Mouse (Mus musculus) stomach, embryonic 16.5 days (tissue): ENCODE data around the gene Ptgfrn. TPM values are rescaled to one million over a fixed set of nuclear protein-coding genes. Genes with fewer than 3 reads are reported as not detected.
A peak's percentile ranks its signal among the peaks of the same experiment; 100 is the strongest.

Experiments used
- ATAC-seq: fragments of 200-750 bp; cut with Nextera tagmentation; 2 replicates; pipeline ENCODE4 v1.8.0; 2017; ENCODE audit warnings: moderate number of reproducible peaks, moderate TSS enrichment; ENCODE audit not compliant: insufficient read depth, low FRiP score
- H3K27ac ChIP-seq: fragments of 300-500 bp; sonication (generic); 2 replicates; pipeline ENCODE4 v1.5.1; 2014; ENCODE audit warnings: low read length
- H3K27me3 ChIP-seq: fragments of 300-500 bp; sonication (generic); 2 replicates; pipeline ENCODE4 v1.6.1; 2014; ENCODE audit warnings: low read length, control low read depth, mixed read lengths; ENCODE audit not compliant: control insufficient read depth, insufficient read depth
- H3K36me3 ChIP-seq: fragments of 300-500 bp; sonication (generic); 2 replicates; pipeline ENCODE4 v1.6.1; 2014; ENCODE audit warnings: low read length; ENCODE audit not compliant: control insufficient read depth, insufficient read depth
- H3K4me1 ChIP-seq: fragments of 300-500 bp; sonication (generic); 2 replicates; pipeline ENCODE4 v1.6.1; 2014; ENCODE audit warnings: low read length, control low read depth, mixed read lengths; ENCODE audit not compliant: control insufficient read depth, insufficient read depth
- H3K4me2 ChIP-seq: fragments of 300-500 bp; sonication (generic); 2 replicates; pipeline ENCODE4 v1.6.1; 2014; ENCODE audit warnings: low read depth, low read length, mixed read lengths
- H3K4me3 ChIP-seq: fragments of 300-500 bp; sonication (generic); replicated peaks from 2 replicates; pipeline ENCODE4 v1.5.1; 2014; ENCODE audit warnings: mild to moderate bottlenecking, low read length
- H3K9ac ChIP-seq: fragments of 300-500 bp; sonication (generic); 2 replicates; pipeline ENCODE4 v1.6.1; 2014; ENCODE audit warnings: low read length
- H3K9me3 ChIP-seq: fragments of 300-500 bp; sonication (generic); replicated peaks from 2 replicates; pipeline ENCODE4 v1.6.1; 2016; ENCODE audit warnings: low read length, control low read depth; ENCODE audit not compliant: control insufficient read depth
- WGBS: fragments of 180-500 bp; shearing (Covaris S2); extraction: QIAGEN DNeasy Blood & Tissue Kit; methylation state at CpG from one replicate; pipeline ENCODE4 v1.1.7; 2014; 5-methylcytosine and 5-hydroxymethylcytosine counted together
- polyA plus RNA-seq: library from polyadenylated mRNA; unstranded; fragments of >200 nt; fragmentation: Nextera tagmentation; extraction: Ambion mirVana; gene quantifications from 2 replicates; pipeline ENCODE4 v1.2.1, GENCODE M21; 2015

Ptgfrn gene
- polyA plus RNA-seq, 1 experiment from 2014 or later: 4.6 TPM

DNA sequence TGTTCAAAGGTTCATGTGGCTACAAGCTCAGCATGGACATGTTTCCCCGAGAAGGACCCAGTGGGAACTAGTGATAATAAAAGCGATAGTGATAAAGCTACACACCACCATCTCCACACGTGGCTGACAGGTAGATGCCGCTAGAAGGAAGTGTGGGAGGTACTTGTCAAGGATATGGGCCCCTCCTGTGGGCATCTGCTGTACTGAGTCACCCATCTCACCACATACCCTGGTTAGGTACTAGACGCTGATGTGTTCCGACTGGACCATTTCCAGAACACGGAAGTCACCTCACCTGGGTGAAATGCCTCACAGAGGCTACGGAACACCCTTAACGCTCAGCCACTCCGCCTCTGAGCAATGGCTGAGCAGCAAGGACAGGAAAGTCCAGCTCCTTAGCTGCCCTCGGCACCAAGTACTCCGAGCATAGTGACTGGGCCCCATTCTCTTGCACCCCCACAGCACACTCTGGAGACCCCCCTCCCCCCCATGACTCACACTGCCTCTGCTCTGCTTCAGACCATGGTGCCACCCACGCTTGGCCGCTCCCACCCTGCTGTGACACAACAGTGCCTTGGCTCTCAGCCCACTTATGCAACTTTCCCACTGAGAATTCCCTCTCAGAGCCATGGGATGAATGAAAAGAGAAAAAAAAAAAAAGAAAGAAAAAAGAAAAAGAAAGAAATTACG, 62.3 kb downstream of the Ptgfrn start:
- Histone ChIP-seq H3K9me3 (no peaks in the 10 kb centered on the region), H3K36me3 (peaks cover 8% of the 10 kb centered on the region; the same call in 1 of the 2 replicates), H3K4me2 (no peak overlapping the region), H3K4me1 (peaks cover 13% of the 10 kb centered on the region), H3K27me3 (no peaks in the 10 kb centered on the region), H3K9ac (no peak overlapping the region), H3K27ac (peak overlapping the region; percentile 88), H3K4me3 (no peak overlapping the region)
- 76% methylated on average over 15 of the region's 15 CpGs for WGBS
- ATAC-seq: peak; percentile 72; the same call in 1 of the 2 replicates

DNA sequence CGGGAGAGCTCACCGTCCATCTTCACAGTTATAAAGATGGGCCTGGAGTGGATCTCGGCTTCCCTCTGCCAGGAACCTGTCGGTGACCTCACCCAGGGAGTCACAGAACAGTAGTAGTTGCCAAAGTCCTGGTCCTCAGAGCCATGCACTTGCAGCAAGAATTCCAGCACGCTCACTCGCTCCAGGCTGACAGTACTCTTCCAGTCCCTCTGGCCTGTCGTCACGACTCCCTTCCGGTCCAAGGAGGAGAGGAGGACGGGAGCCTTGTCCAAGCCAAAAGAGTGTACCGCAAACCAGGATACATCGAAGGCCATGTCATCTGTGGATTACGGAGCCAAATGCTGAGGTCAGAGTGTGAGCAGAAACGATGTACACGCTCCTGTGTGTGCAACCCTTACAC, 64.6 kb downstream of the Ptgfrn start:
- H3K4me3 ChIP-seq: no peak overlapping the region
- H3K4me2 ChIP-seq: no peak overlapping the region
- 93% methylated on average over 15 of the region's 15 CpGs for WGBS
- H3K36me3 ChIP-seq: peaks cover 8% of the 10 kb centered on the region; the same call in 1 of the 2 replicates
- H3K9me3 ChIP-seq: no peaks in the 10 kb centered on the region
- ATAC-seq: no peak
- H3K27me3 ChIP-seq: no peaks in the 10 kb centered on the region
- no peak overlapping the region for H3K9ac ChIP-seq
- H3K27ac ChIP-seq: peak overlapping the region; percentile 40; the same call in 1 of the 2 replicates
- H3K4me1 ChIP-seq: peaks cover 16% of the 10 kb centered on the region

DNA sequence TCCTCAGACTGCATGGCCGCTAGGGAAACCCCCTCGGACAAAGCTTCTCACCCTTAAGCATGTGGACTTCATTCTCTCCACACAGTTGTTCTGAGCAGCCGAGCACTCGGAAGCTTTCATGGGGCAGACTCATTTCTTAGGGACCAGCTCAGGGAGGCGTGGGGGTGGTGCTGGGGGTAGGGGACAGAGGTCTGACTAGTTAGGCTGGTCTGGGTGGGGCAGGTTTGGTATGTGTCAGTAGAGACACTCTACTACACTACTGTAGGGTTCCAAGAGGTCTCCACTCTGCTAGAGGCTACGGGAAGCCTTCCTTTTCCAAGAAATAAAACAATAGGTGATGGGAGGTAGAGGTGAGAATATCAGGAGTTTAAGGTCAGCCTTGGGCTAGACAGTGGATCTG, 65.4 kb downstream of the Ptgfrn start:
- peak overlapping the region; percentile 62; the same call in 1 of the 2 replicates for H3K27ac ChIP-seq
- WGBS: 57% methylated on average over 6 of the region's 6 CpGs
- H3K27me3 ChIP-seq: no peaks in the 10 kb centered on the region
- H3K36me3 ChIP-seq: peaks cover 10% of the 10 kb centered on the region
- H3K4me1 ChIP-seq: peaks cover 16% of the 10 kb centered on the region
- H3K4me2 ChIP-seq: 0 out of 2 replicates have a peak overlapping the region, but pooled peaks have one; percentile 6
- ATAC-seq: no peak
- peak overlapping the region; percentile 39; the same call in 1 of the 2 replicates for H3K9ac ChIP-seq
- no peak overlapping the region for H3K4me3 ChIP-seq
- H3K9me3 ChIP-seq: no peaks in the 10 kb centered on the region

DNA sequence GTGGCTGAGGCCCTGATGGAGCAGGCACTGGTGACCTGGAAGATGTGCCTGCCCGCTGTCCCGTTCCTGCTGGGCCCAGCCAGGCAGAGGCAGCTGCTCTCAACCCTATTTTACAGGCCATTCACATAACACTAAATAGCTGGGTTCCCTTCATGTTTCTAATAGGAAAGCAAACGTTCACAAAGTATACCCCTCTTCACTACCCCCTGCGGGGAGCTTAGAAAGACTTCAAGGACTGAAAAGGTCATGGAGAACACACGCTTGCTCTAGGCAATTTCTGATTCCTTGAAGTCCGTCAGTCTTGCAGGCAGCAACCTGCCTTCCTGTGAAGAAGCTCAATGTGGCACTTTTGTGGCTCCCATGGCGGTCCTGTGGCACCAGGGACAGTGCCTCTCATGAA, 68.1 kb downstream of the Ptgfrn start:
- Histone ChIP-seq H3K36me3 (peaks cover 11% of the 10 kb centered on the region), H3K4me3 (no peak overlapping the region), H3K9ac (no peak overlapping the region), H3K27me3 (no peaks in the 10 kb centered on the region), H3K27ac (no peak overlapping the region), H3K4me1 (peaks cover 12% of the 10 kb centered on the region), H3K4me2 (no peak overlapping the region), H3K9me3 (no peaks in the 10 kb centered on the region)
- no peak for ATAC-seq
- WGBS: 84% methylated on average over 7 of the region's 7 CpGs

DNA sequence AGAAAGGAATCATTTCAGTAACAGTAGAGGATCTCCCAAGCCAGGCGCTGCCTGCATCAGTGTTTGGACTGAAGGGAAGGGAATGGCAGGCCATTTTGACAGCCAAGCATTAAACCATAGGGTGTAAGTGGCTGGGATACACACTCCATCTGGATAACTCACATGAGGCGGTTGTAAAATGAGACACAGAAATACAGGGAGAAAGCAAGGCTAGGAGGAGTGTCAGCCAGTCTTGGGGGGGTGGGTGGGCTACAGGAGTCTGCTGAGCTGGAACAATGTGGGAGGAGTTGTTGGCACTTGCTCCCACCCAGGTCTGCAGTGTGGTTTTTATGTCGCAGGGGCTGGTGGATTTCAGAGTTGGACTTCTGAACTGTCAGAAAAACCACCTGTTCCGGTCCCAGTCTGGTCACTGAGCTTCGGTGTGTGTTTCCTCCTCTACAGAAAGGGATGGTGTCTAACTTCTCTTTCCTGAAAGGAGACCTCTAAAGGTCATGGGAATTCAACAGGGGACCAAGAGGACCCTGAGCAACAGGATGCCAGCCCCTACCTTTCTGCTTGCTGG, 72.0 kb downstream of the Ptgfrn start:
- H3K36me3 ChIP-seq: peaks cover 5% of the 10 kb centered on the region
- no peak overlapping the region for H3K27ac ChIP-seq
- no peak for ATAC-seq
- no peak overlapping the region for H3K4me3 ChIP-seq
- H3K9ac ChIP-seq: no peak overlapping the region
- H3K27me3 ChIP-seq: no peaks in the 10 kb centered on the region
- 80% methylated on average over 5 of the region's 5 CpGs for WGBS
- no peaks in the 10 kb centered on the region for H3K9me3 ChIP-seq
- peaks cover 3% of the 10 kb centered on the region; the same call in 1 of the 2 replicates for H3K4me1 ChIP-seq
- no peak overlapping the region for H3K4me2 ChIP-seq

DNA sequence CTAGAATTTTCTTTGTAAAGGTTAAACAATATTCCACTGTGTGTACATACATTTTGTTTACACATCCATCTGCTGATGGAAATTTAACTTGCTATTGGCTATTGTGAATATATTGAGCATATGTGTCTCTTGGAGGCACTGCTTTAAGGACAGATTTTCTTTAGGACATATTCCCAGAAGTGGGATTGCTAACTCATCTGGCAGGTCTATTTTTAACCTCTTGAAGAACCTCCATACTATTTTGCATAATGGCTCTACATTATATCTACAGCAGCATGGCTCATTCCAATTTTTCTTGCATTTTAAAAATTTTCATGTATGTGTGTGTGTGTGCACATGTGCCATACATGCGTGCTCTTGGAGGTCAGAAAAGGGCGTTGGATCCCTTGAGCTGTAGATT, 74.1 kb downstream of the Ptgfrn start:
- no peaks in the 10 kb centered on the region for H3K9me3 ChIP-seq
- ATAC-seq: no peak
- WGBS: 88% methylated on average over 2 of the region's 2 CpGs
- H3K9ac ChIP-seq: no peak overlapping the region
- peaks cover 2% of the 10 kb centered on the region; the same call in 1 of the 2 replicates for H3K36me3 ChIP-seq
- H3K4me3 ChIP-seq: no peak overlapping the region
- H3K4me2 ChIP-seq: no peak overlapping the region
- peaks cover 3% of the 10 kb centered on the region for H3K4me1 ChIP-seq
- no peaks in the 10 kb centered on the region for H3K27me3 ChIP-seq
- H3K27ac ChIP-seq: no peak overlapping the region

DNA sequence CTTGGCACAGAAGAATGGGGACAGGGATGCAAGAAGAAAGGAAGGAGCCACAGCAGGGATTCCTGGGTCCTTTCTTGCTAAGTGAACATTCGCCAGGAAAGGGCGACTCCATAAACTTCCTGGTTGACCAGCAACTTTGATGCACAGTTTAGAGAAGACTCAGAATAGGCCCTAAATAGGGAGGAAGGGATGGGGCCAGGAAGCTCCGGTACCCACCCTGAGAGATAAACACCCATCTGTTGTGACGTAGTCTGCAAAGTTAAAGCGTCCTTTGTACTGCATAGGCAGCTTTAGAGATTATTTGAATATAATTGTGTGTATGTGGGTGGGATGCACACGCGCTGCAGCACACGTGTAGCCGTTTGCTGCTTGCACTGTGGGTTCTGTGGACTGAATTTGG, 75.6 kb downstream of the Ptgfrn start:
- H3K4me3 ChIP-seq: no peak overlapping the region
- peaks cover 3% of the 10 kb centered on the region; the same call in 1 of the 2 replicates for H3K4me1 ChIP-seq
- H3K27ac ChIP-seq: no peak overlapping the region
- no peak for ATAC-seq
- no peaks in the 10 kb centered on the region for H3K27me3 ChIP-seq
- 87% methylated on average over 9 of the region's 9 CpGs for WGBS
- H3K4me2 ChIP-seq: no peak overlapping the region
- no peaks in the 10 kb centered on the region for H3K9me3 ChIP-seq
- no peak overlapping the region for H3K9ac ChIP-seq
- H3K36me3 ChIP-seq: no peaks in the 10 kb centered on the region

DNA sequence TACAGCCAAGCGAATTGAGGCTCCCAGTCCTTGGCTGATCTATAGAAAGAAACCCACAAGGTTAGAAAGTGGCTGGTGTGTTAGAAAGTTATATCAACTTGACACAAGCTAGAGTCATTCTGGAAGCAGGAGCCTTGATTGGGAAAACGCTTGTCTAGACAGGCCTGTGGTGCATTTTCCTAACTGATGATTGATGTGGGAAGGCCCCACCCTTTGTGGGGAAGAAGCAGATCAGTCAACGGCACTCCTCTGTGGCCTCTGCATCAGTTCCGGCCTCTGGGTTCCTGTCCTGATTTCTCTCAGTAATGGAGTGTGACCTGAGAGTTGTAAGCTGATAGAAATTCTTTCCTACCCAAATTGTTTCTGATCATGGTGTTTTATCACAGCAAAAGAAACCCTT, 76.4 kb downstream of the Ptgfrn start:
- H3K9ac ChIP-seq: no peak overlapping the region
- no peak overlapping the region for H3K4me2 ChIP-seq
- no peaks in the 10 kb centered on the region for H3K27me3 ChIP-seq
- WGBS: 45% methylated on average over 4 of the region's 4 CpGs
- peaks cover 3% of the 10 kb centered on the region; the same call in 1 of the 2 replicates for H3K4me1 ChIP-seq
- H3K27ac ChIP-seq: no peak overlapping the region
- no peak for ATAC-seq
- no peak overlapping the region for H3K4me3 ChIP-seq
- H3K9me3 ChIP-seq: no peaks in the 10 kb centered on the region
- H3K36me3 ChIP-seq: no peaks in the 10 kb centered on the region

DNA sequence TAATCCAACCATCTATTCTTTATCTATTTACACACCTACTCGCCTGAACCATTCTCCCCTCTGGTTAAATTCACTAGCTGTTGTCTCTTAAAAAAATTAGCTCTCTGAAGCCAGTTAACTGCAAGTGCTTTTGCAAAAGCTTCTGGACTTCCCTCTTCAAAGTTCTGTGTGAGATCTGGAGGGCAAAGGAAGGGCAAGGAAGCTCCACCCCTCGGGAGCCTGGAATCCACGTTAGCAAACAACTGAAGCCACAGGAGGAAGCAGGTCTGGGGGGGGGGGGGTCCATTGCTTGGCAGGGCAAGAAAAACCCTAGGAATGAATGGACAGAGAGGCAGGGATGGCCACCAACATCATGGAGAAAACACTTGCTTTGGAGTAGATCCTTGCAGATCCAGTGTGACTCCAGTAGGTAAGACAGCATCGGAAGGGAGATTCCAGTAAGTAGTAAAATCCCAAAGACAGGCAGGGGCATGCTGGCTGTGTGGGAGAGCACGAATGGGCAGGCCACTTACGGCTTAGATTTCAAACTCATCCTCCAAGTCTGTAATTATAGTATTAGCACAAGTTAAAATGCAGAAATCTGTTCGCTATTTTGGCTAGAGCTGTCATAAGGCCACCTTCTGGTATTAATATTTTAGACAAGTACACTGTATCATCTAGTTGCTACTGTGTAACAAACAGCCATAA, 78.5 kb downstream of the Ptgfrn start:
- ATAC-seq: no peak
- Histone ChIP-seq H3K9me3 (no peaks in the 10 kb centered on the region), H3K4me3 (no peak overlapping the region), H3K27ac (peak overlapping the region; percentile 39), H3K4me1 (peaks cover 3% of the 10 kb centered on the region; the same call in 1 of the 2 replicates), H3K4me2 (no peak overlapping the region), H3K27me3 (no peaks in the 10 kb centered on the region), H3K9ac (no peak overlapping the region), H3K36me3 (no peaks in the 10 kb centered on the region)
- 44% methylated on average over 7 of the region's 7 CpGs for WGBS
